Comparison of ENCODE assay signal across 12 mouse cellular contexts in genomic region chr17:81579728-81580425, GRCm38 (mm10).
DNase-seq lines count a peak whose midpoint lies in the region; ATAC-seq and TF ChIP-seq lines count a peak whose summit lies in the region.
"Had no signal": no experiment of that assay in that cellular context is flagged by ENCODE, and none has a peak within 500 bp of the region (broad histone marks: within the 10 kb centered on the region; RNA-seq: fewer than 3 reads in every experiment).

No protein-coding gene starts in this region.

- H3K4me3 ChIP-seq in liver, adult 2 months (ENCODE audit: insufficient read depth, low read depth, low read length), result no peak overlapping the region
- no peak overlapping the region for H3K4me3 ChIP-seq in liver, embryonic 11.5 days (ENCODE audit: low read depth, low read length)
- H3K4me3 ChIP-seq in heart, adult 2 months, result no peak overlapping the region
- H3K4me3 ChIP-seq in stomach, embryonic 15.5 days (replicated peaks), result no peak overlapping the region
- H3K4me3 ChIP-seq: midbrain, embryonic 12.5 days had no signal

- no peaks in the 10 kb centered on the region for H3K36me3 ChIP-seq in liver, adult 2 months (ENCODE audit: control insufficient read depth, insufficient read depth, low read length)
- H3K36me3 ChIP-seq in liver, embryonic 11.5 days (ENCODE audit: control insufficient read depth, insufficient read depth, low read length), result no peaks in the 10 kb centered on the region
- peaks cover 7% of the 10 kb centered on the region for H3K36me3 ChIP-seq in heart, adult 2 months (ENCODE audit: control insufficient read depth, insufficient read depth, low read length)
- H3K36me3 ChIP-seq in stomach, embryonic 15.5 days, result no peaks in the 10 kb centered on the region
- H3K36me3 ChIP-seq: midbrain, embryonic 12.5 days had no signal

- no peak for TF ChIP-seq POLR2A in liver, adult 2 months (IDR thresholded peaks at IDR 0.05; ENCODE audit: extremely low read depth, insufficient read depth, low read length)
- TF ChIP-seq POLR2A in heart, adult 2 months (IDR thresholded peaks at IDR 0.05; ENCODE audit: insufficient read depth, low read depth, low read length), result no peak

- no peak for ATAC-seq in liver, embryonic 11.5 days (replicated peaks; ENCODE audit: low FRiP score)
- no peak for ATAC-seq in stomach, embryonic 15.5 days (ENCODE audit: insufficient read depth, low FRiP score, low read depth)
- ATAC-seq: forebrain, postnatal 0 days had no signal

- intact Hi-C loops in heart, adult 2 months (cut with DNase I), result loop anchor here (5.0 kb wide), 1 partner anchor 88 kb away; no protein-coding TSS in a partner anchor

- H3K79me2 ChIP-seq in liver, adult 2 months (ENCODE audit: control insufficient read depth, insufficient read depth, low read length), result no peaks in the 10 kb centered on the region
- H3K79me2 ChIP-seq in heart, adult 2 months (replicated peaks; ENCODE audit: control insufficient read depth, insufficient read depth, low read length), result no peaks in the 10 kb centered on the region; the same call in 1 of the 2 replicates

- peak; percentile 6 for DNase-seq in liver, adult 2 months (ENCODE audit: extremely low read depth, low read depth, low spot score)
- no peak for DNase-seq in liver, embryonic 11.5 days (ENCODE audit: low spot score)
- DNase-seq in heart, adult 2 months, result peak; percentile 34 to 35
- DNase-seq in kidney, postnatal 14 days, result peak; percentile 15
- DNase-seq in left cerebral cortex, adult 11 months (ENCODE audit: low spot score), result no peak
- DNase-seq in natural killer cell, adult 2 months (ENCODE audit: low spot score in 2 of 2), result no peak
- no peak for DNase-seq in neural tube, embryonic 10.5 days (ENCODE audit: extremely low spot score, low spot score)
- DNase-seq: cerebellum, postnatal 14 days; forebrain, postnatal 0 days; thymus, adult 2 months had no signal

- 63% methylated on average over 10 of the region's 10 CpGs for WGBS in liver, adult 2 months
- WGBS in liver, embryonic 11.5 days, result 61% methylated on average over 10 of the region's 10 CpGs
- WGBS in heart, adult 2 months, result 21% methylated on average over 10 of the region's 10 CpGs
- WGBS in stomach, embryonic 15.5 days, result 42% methylated on average over 10 of the region's 10 CpGs

- H3K9ac ChIP-seq in liver, adult 2 months (ENCODE audit: low read depth, low read length), result no peak overlapping the region
- H3K9ac ChIP-seq in liver, embryonic 11.5 days (ENCODE audit: low read depth, low read length), result no peak overlapping the region
- no peak overlapping the region for H3K9ac ChIP-seq in heart, adult 2 months (ENCODE audit: low read depth, low read length)
- no peak overlapping the region for H3K9ac ChIP-seq in stomach, embryonic 15.5 days
- H3K9ac ChIP-seq: forebrain, postnatal 0 days; midbrain, embryonic 12.5 days had no signal

- no peaks in the 10 kb centered on the region for H3K4me1 ChIP-seq in liver, adult 2 months (ENCODE audit: control insufficient read depth, insufficient read depth, low read length)
- no peaks in the 10 kb centered on the region for H3K4me1 ChIP-seq in liver, embryonic 11.5 days (replicated peaks; ENCODE audit: control insufficient read depth, insufficient read depth, low read length)
- peaks cover 7% of the 10 kb centered on the region for H3K4me1 ChIP-seq in heart, adult 2 months (ENCODE audit: control insufficient read depth, insufficient read depth, low read length)
- H3K4me1 ChIP-seq in stomach, embryonic 15.5 days, result no peaks in the 10 kb centered on the region
- H3K4me1 ChIP-seq: midbrain, embryonic 12.5 days had no signal

- H3K4me2 ChIP-seq in liver, embryonic 11.5 days, result no peak overlapping the region
- H3K4me2 ChIP-seq in stomach, embryonic 15.5 days, result no peak overlapping the region
- H3K4me2 ChIP-seq: midbrain, embryonic 12.5 days had no signal

- TF ChIP-seq CTCF in liver, adult 2 months (IDR thresholded peaks at IDR 0.05; ENCODE audit: low read depth, low read length), result no peak
- no peak for TF ChIP-seq CTCF in heart, adult 2 months (IDR thresholded peaks at IDR 0.05)

- H3K9me3 ChIP-seq in liver, embryonic 11.5 days (ENCODE audit: control insufficient read depth, low read length), result peaks cover 2% of the 10 kb centered on the region; the same call in 1 of the 2 replicates
- no peaks in the 10 kb centered on the region for H3K9me3 ChIP-seq in stomach, embryonic 15.5 days

- TF ChIP-seq EP300 in heart, adult 2 months (IDR thresholded peaks at IDR 0.05; ENCODE audit: insufficient read depth, low read depth, low read length), result no peak

- H3K27me3 ChIP-seq in liver, adult 2 months (ENCODE audit: control insufficient read depth, insufficient read depth, low read length), result no peaks in the 10 kb centered on the region
- no peaks in the 10 kb centered on the region for H3K27me3 ChIP-seq in liver, embryonic 11.5 days (replicated peaks; ENCODE audit: control insufficient read depth, insufficient read depth, low read length)
- no peaks in the 10 kb centered on the region for H3K27me3 ChIP-seq in heart, adult 2 months (ENCODE audit: control insufficient read depth, insufficient read depth, low read length)
- H3K27me3 ChIP-seq in stomach, embryonic 15.5 days (replicated peaks), result no peaks in the 10 kb centered on the region
- H3K27me3 ChIP-seq: midbrain, embryonic 12.5 days had no signal

- H3K27ac ChIP-seq in liver, adult 2 months (replicated peaks; ENCODE audit: insufficient read depth, low read depth, low read length), result peak overlapping the region; percentile 44; the same call in 1 of the 2 replicates
- no peak overlapping the region for H3K27ac ChIP-seq in liver, embryonic 11.5 days (ENCODE audit: low read depth, low read length)
- H3K27ac ChIP-seq in heart, adult 2 months, result peak overlapping the region; percentile 47
- peak overlapping the region; percentile 51 for H3K27ac ChIP-seq in stomach, embryonic 15.5 days
- H3K27ac ChIP-seq: midbrain, embryonic 12.5 days had no signal

Comparison
In these comparisons a context has a peak if more than half of its experiments do, and no peak if none do; other contexts are left out.
1. DNase-seq: peak in liver, adult 2 months (single experiment), heart, adult 2 months (2 of 2) and kidney, postnatal 14 days (single experiment); none in liver, embryonic 11.5 days (single experiment), left cerebral cortex, adult 11 months (single experiment), natural killer cell, adult 2 months (0 of 2) and neural tube, embryonic 10.5 days (single experiment).